Mouse (Mus musculus): Measurements from ENCODE around the gene Esrra. TPM values are rescaled to one million over a fixed set of nuclear protein-coding genes. Genes with fewer than 3 reads are reported as not detected.

The Esrra gene
- polyA plus RNA-seq (2017; shearing (Covaris generic)) = 17.7 TPM

DNA sequence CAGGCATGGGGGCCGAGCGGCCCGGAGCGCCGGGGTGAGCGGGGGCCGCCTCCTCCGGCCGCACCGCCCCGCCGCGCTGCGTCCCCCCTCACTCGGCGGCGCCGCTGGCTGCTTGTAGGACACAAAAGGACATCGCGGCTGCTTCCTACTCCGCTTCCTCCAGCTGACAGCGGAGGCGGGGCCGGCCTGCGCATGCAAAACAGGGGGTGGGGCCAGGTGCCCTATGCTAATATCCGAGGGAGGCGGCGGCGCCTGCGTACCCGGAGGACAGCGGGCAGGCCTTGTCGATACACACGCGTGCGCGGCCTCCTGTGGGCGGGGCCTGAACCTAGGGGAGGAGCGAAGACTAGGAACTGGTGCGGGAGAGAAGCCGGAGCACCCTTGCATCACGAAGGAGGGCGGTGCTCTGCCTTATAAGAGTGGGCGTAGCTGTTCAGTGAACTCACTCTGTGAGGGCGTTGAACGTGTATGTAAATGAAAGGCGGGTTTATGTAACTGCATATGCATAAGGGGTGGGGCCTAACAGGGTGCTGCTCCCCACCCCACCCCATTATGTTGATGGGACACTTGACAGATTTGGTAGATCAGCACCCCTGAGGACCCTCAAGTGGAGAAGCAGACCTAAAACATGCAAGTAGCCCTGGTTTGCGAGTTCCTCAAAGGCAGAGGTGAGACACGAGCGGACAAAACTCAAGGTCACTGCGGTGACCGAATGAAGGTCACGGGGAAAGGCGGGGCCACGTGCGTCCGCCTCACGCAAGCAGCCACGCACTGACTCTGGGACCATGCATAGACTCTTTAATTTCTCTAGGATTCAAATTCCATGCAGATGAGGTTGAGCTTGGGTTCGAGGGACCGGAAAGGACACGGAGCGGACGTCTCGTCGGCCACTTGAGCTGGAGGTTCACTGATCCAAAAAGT, at the start of gene Esrra:
Esrra (minus strand) TSS at position 167 of the 921 bp plus-strand sequence.

DNA sequence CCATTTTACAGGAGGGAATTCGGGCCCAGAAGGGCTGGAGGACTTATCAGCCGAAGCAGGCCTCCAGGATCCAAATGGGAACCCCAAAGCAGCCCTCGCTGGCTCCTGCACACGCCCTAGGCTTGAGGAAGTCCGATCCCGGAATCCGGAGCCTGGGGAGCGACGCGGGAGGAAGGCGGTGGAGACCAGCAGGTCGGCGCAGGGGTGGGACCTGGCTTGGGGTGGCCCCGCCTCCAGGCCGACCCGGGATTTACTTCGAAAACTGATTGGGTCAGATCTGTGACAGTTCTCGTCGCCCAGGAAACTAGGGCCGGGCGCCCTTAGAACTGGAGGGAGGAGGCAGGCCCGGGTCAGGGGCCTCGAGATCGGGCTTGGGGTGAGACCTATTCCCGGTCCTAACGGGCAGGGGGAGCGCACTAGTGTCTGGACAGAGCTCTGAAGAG, 20.7 kb upstream of the Esrra start, which contains the start of gene Gpr137:
Gpr137 (minus strand) TSS at position 232 of the 443 bp plus-strand sequence.

DNA sequence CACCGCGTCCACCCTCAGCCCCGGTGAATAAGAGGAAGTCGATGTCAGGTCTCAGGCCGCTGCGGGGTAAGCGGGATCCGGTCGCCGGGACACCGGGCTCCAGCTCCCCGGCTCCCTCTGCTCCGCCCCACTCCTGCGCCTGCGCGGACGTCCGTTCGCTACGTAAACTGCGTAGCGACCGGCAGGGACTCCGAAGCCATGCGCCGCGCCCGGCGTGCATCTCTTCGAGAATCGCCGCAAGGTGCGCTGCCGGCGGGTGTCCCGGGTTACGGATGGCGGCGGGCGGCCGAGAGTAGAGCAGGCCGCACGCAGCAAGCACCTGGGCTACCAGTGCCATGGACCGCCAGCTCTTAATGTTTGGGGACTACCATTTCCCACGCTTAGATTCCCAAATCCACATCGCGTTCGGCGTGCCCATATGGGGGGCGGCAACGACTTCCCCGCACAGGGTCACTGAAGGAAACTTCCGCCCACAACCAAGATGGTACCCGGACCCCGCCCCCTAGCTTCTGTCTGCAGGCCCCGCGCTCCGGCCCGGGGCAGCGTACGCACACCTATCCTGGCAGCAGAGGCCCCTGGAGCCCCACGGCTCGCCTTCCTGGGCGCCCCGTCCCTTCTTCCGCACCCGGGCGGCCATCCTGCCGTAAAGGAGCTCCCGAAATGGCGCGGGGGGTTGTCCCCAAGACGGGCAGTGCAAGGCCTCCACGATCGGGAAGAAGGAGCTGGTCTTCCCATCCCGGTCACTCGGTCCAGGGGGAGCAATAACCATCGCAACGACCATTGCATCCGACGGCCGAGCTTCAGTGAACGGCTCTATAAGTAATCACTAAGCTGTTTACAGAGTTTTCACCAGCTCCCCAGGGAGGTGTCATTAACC, 20.0 kb upstream of the Esrra start, which contains the start of gene Bad:
Bad (plus strand) TSS at position 490 of the 877 bp plus-strand sequence.

DNA sequence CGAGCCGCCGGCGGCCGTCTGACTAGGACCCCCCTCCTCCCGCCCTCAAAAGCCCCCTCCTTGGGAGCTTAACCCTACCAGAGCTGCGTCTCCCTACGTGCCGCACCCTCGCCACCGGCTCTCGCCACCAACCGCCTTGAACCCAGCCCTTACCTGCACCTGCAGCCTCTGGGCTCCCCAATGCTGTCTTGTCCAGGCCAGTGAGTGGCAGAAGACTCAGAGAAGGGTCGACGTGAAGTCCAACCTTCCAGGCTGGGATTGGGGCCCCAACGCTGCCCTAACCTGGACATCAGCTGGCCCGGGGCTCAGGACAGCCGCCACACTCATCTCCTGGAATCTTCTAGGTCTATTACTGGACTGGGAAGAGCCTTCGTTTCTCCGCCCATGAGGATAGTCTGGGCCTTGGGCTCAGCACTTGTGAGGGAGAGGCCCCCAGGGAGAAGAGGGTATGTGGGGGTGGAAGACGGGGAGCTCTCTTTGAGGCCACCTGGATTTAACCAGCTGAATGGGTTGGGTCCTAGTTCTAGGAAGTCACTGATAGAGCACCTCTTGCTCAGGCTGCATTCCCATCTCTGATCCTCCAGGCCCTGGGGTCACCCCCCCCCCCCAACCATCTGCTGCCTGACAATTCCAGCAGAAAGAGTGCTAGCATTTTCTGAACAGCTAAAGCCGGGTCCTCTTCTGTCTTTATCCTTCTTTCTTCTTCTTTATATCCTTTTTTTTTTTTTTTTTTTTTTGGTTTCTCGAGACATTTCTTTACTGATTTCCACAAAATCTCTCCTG, 12.8 kb upstream of the Esrra start, which contains the start of gene Kcnk4:
Kcnk4 (minus strand) TSS at position 321 of the 783 bp plus-strand sequence.

DNA sequence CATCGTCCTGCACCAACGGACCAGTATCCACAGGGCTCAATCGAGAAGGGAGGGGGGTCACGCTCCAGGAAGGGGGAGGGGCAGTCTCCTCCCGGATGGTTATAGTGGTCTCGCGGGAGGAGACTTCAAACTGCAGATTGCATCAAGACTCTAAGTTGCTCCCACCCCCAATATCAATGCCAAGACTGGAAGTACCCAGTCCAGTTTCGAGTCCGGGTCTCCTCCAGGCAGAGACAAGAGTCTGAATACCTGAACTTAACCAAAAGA, 3.6 kb upstream of the Esrra start, which contains the start of gene Catsperz:
Catsperz (minus strand) TSS at position 74 of the 267 bp plus-strand sequence.

DNA sequence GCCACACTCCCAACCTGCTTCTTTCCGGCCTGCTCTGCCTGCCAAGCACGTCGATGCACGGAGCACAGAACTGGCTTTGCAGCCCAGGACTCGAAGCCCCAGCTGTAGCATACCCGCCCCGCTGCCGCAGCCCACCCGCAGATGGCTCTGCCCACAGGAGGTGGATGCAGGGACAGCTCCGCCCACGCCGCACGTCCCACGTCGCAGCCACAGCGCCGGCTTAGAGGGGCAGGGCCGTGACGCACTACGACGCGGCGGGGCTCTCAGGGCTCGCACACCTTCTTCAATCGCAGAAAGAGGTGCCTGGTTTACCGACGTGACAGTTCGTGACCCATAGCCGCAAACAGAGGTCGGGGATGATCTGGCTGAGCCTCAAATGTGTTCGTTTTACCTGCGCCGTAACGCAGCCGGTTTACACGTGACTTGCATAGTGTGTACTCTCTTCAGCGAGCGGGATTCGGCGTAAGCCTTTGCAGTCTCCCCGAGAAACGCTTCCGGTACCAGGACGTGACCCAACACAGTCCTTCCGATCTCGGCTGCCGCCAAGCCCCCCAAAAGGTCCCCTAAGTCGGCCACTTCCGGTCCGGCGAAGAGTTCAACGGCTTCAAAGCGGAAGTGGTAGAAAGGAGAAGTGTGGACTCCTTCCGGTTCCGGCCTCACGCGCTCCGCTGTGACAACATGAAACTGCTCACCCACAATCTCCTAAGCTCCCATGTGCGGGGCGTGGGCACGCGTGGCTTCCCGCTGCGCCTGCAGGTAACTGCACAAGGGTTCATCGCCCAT, 11.9 kb downstream of the Esrra start, which contains the start of the genes Trmt112 and Prdx5:
Trmt112 (plus strand) TSS at position 192 of the 783 bp plus-strand sequence.
Prdx5 (minus strand) TSS at position 600 of the 783 bp plus-strand sequence.

Other genes with a start within 250 kb of the Esrra start
- 34.8 TPM for gene Rps6ka4, start 81.2 kb downstream of the Esrra start, polyA plus RNA-seq (2017; shearing (Covaris generic))
- gene Ccdc88b, start 63.6 kb downstream of the Esrra start, polyA plus RNA-seq (2017; shearing (Covaris generic)) = 52.3 TPM
- 128 TPM for gene Trmt112, start 12.1 kb downstream of the Esrra start, polyA plus RNA-seq (2017; shearing (Covaris generic))
- gene Prdx5, start 11.7 kb downstream of the Esrra start, polyA plus RNA-seq (2017; shearing (Covaris generic)) = 157 TPM
- not detected for gene Catsperz, start 3.6 kb upstream of the Esrra start, polyA plus RNA-seq (2017; shearing (Covaris generic))
- 1.1 TPM for gene Kcnk4, start 12.7 kb upstream of the Esrra start, polyA plus RNA-seq (2017; shearing (Covaris generic))
- gene Bad, start 20.0 kb upstream of the Esrra start, polyA plus RNA-seq (2017; shearing (Covaris generic)) = 10.4 TPM
- 8.6 TPM for gene Gpr137, start 20.7 kb upstream of the Esrra start, polyA plus RNA-seq (2017; shearing (Covaris generic))
- 89.2 TPM for gene Ppp1r14b, start 53.2 kb upstream of the Esrra start, polyA plus RNA-seq (2017; shearing (Covaris generic))
- 10.4 TPM for gene Plcb3, start 54.7 kb upstream of the Esrra start, polyA plus RNA-seq (2017; shearing (Covaris generic))
- gene Fkbp2, start 58.7 kb upstream of the Esrra start, polyA plus RNA-seq (2017; shearing (Covaris generic)) = 18.3 TPM
- gene Vegfb, start 65.8 kb upstream of the Esrra start, polyA plus RNA-seq (2017; shearing (Covaris generic)) = 7.6 TPM
- 46.4 TPM for gene Dnajc4, start 70.8 kb upstream of the Esrra start, polyA plus RNA-seq (2017; shearing (Covaris generic))
- gene Nudt22, start 74.3 kb upstream of the Esrra start, polyA plus RNA-seq (2017; shearing (Covaris generic)) = 13.0 TPM
- 6.6 TPM for gene Trpt1, start 74.3 kb upstream of the Esrra start, polyA plus RNA-seq (2017; shearing (Covaris generic))
- gene Fermt3, start 97.7 kb upstream of the Esrra start, polyA plus RNA-seq (2017; shearing (Covaris generic)) = 194 TPM
- 217 TPM for gene Stip1, start 118.2 kb upstream of the Esrra start, polyA plus RNA-seq (2017; shearing (Covaris generic))
- gene Macrod1, start 135.0 kb upstream of the Esrra start, polyA plus RNA-seq (2017; shearing (Covaris generic)) = 16.7 TPM
- gene Flrt1, start 183.9 kb upstream of the Esrra start, polyA plus RNA-seq (2017; shearing (Covaris generic)) = 0.11 TPM